In genomic region chr3:116967967-116968366, GRCm38 (mm10) we compare ENCODE assay signal across 9 mouse cellular contexts. TPM values are rescaled to one million over a fixed set of nuclear protein-coding genes. Genes with fewer than 3 reads are reported as not detected.
DNase-seq lines count a peak whose midpoint lies in the region; ATAC-seq lines count a peak whose summit lies in the region.
"Had no signal": no experiment of that assay in that cellular context is flagged by ENCODE, and none has a peak within 500 bp of the region (broad histone marks: within the 10 kb centered on the region; RNA-seq: fewer than 3 reads in every experiment).

Gene 4930455H04Rik, plus strand, starts transcription at chr3:116968267.

- H3K36me3 ChIP-seq in lung, embryonic 16.5 days (ENCODE audit: control insufficient read depth, insufficient read depth, low read length): no peaks in the 10 kb centered on the region
- no peaks in the 10 kb centered on the region for H3K36me3 ChIP-seq in forebrain, embryonic 16.5 days (ENCODE audit: control insufficient read depth, insufficient read depth)
- H3K36me3 ChIP-seq in limb, embryonic 15.5 days: no peaks in the 10 kb centered on the region
- H3K36me3 ChIP-seq in stomach, embryonic 15.5 days: no peaks in the 10 kb centered on the region

- H3K27me3 ChIP-seq in lung, embryonic 16.5 days (ENCODE audit: control insufficient read depth, insufficient read depth, low read depth, low read length): no peaks in the 10 kb centered on the region
- H3K27me3 ChIP-seq in forebrain, embryonic 16.5 days (replicated peaks; ENCODE audit: control insufficient read depth, insufficient read depth, low read length): no peaks in the 10 kb centered on the region
- no peaks in the 10 kb centered on the region for H3K27me3 ChIP-seq in limb, embryonic 15.5 days
- H3K27me3 ChIP-seq in stomach, embryonic 15.5 days (replicated peaks): no peaks in the 10 kb centered on the region

- H3K4me2 ChIP-seq in lung, embryonic 16.5 days (ENCODE audit: low read depth, low read length): peak within 1 kb of the TSS; percentile 72
- H3K4me2 ChIP-seq in forebrain, embryonic 16.5 days (ENCODE audit: low read length): peak within 1 kb of the TSS; percentile 65
- peak within 1 kb of the TSS; percentile 57 for H3K4me2 ChIP-seq in limb, embryonic 15.5 days
- peak within 1 kb of the TSS; percentile 67 for H3K4me2 ChIP-seq in stomach, embryonic 15.5 days

- no peaks in the 10 kb centered on the region for H3K9me3 ChIP-seq in lung, embryonic 16.5 days (ENCODE audit: control insufficient read depth, low read length)
- H3K9me3 ChIP-seq in forebrain, embryonic 16.5 days (ENCODE audit: control insufficient read depth, low read length): no peaks in the 10 kb centered on the region
- no peaks in the 10 kb centered on the region for H3K9me3 ChIP-seq in limb, embryonic 15.5 days
- no peaks in the 10 kb centered on the region for H3K9me3 ChIP-seq in stomach, embryonic 15.5 days

- peak within 1 kb of the TSS; percentile 51 for H3K4me3 ChIP-seq in lung, embryonic 16.5 days (ENCODE audit: low read length)
- peak within 1 kb of the TSS; percentile 56 for H3K4me3 ChIP-seq in forebrain, embryonic 16.5 days (replicated peaks; ENCODE audit: low read length)
- H3K4me3 ChIP-seq in limb, embryonic 15.5 days: peak within 1 kb of the TSS; percentile 41
- H3K4me3 ChIP-seq in stomach, embryonic 15.5 days (replicated peaks): peak within 1 kb of the TSS; percentile 41

- peak within 1 kb of the TSS; percentile 61 for H3K27ac ChIP-seq in lung, embryonic 16.5 days (ENCODE audit: low read length)
- peak within 1 kb of the TSS; percentile 85 for H3K27ac ChIP-seq in forebrain, embryonic 16.5 days (ENCODE audit: low read length)
- peak within 1 kb of the TSS; percentile 54 for H3K27ac ChIP-seq in limb, embryonic 15.5 days
- peak within 1 kb of the TSS; percentile 36; the same call in 1 of the 2 replicates for H3K27ac ChIP-seq in stomach, embryonic 15.5 days

- H3K4me1 ChIP-seq in lung, embryonic 16.5 days (replicated peaks; ENCODE audit: control insufficient read depth, insufficient read depth, low read length): peaks cover 7% of the 10 kb centered on the region
- H3K4me1 ChIP-seq in forebrain, embryonic 16.5 days (replicated peaks; ENCODE audit: control insufficient read depth, insufficient read depth, low read length): peaks cover 24% of the 10 kb centered on the region
- H3K4me1 ChIP-seq in limb, embryonic 15.5 days: peaks cover 17% of the 10 kb centered on the region
- no peaks in the 10 kb centered on the region for H3K4me1 ChIP-seq in stomach, embryonic 15.5 days

- intact Hi-C loops in left cerebral cortex, postnatal 25 days (cut with DNase I): no loop called here

- ATAC-seq in lung, embryonic 16.5 days (ENCODE audit: low read depth): no peak
- ATAC-seq in forebrain, embryonic 16.5 days: no peak
- no peak for ATAC-seq in limb, embryonic 15.5 days (ENCODE audit: insufficient number of reproducible peaks, low FRiP score, low TSS enrichment, low read depth)
- no peak for ATAC-seq in stomach, embryonic 15.5 days (ENCODE audit: insufficient read depth, low FRiP score, low read depth)

- DNase-seq in lung, postnatal 10 days: no peak
- no peak for DNase-seq in layer of hippocampus, postnatal 14 days (ENCODE audit: low spot score in 2 of 2)
- no peak for DNase-seq in left cerebral cortex, postnatal 25 days (ENCODE audit: low spot score in 2 of 2)

- H3K9ac ChIP-seq in lung, embryonic 16.5 days (ENCODE audit: low read length): peak within 1 kb of the TSS; percentile 60
- H3K9ac ChIP-seq in forebrain, embryonic 16.5 days (replicated peaks; ENCODE audit: low read depth, low read length): peak within 1 kb of the TSS; percentile 69
- H3K9ac ChIP-seq in limb, embryonic 15.5 days: peak within 1 kb of the TSS; percentile 26; the same call in 1 of the 2 replicates
- H3K9ac ChIP-seq in stomach, embryonic 15.5 days: no peak within 1 kb of the TSS

- 49% methylated on average over 4 of the region's 4 CpGs for WGBS in lung, embryonic 16.5 days
- 46% methylated on average over 4 of the region's 4 CpGs for WGBS in forebrain, embryonic 16.5 days
- 50% methylated on average over 4 of the region's 4 CpGs for WGBS in limb, embryonic 15.5 days
- 57% methylated on average over 4 of the region's 4 CpGs for WGBS in stomach, embryonic 15.5 days

RNA-seq across cellular contexts. Expression of gene 4930455H04Rik, which starts in this region (rescaled TPM):
- polyA plus RNA-seq in lung, embryonic 16.5 days (2015; fragmentation: Nextera tagmentation; extraction: Ambion mirVana): not detected in 2 replicates
- polyA plus RNA-seq in forebrain, embryonic 16.5 days (2015; fragmentation: Nextera tagmentation; extraction: Ambion mirVana): not detected in 2 replicates
- not detected in 2 replicates for polyA plus RNA-seq in limb, embryonic 15.5 days (2015; fragmentation: Nextera tagmentation; extraction: Ambion mirVana)
- polyA plus RNA-seq in stomach, embryonic 15.5 days (2015; fragmentation: Nextera tagmentation; extraction: Ambion mirVana): not detected in 2 replicates
- not detected for total RNA-seq in layer of hippocampus, postnatal 14 days (2021)
- not detected for total RNA-seq in left cerebral cortex, postnatal 25 days (2021)
- total RNA-seq: megakaryocyte-erythroid progenitor cell, adult 5-6 weeks had no signal
- polyA plus RNA-seq: thymus, postnatal 0 days had no signal
